Comparison of ENCODE assay signal across 18 mouse cellular contexts in genomic region chr12:106226276-106226675, GRCm38 (mm10).
DNase-seq lines count a peak whose midpoint lies in the region; ATAC-seq lines count a peak whose summit lies in the region.
"Had no signal": no experiment of that assay in that cellular context is flagged by ENCODE, and none has a peak within 500 bp of the region (broad histone marks: within the 10 kb centered on the region; RNA-seq: fewer than 3 reads in every experiment).

No protein-coding gene starts in this region.

- H3K4me1 ChIP-seq in forebrain, embryonic 10.5 days, result peaks cover 41% of the 10 kb centered on the region
- H3K4me1 ChIP-seq in forebrain, embryonic 16.5 days (replicated peaks; ENCODE audit: control insufficient read depth, insufficient read depth, low read length), result peaks cover 24% of the 10 kb centered on the region
- peaks cover 19% of the 10 kb centered on the region for H3K4me1 ChIP-seq in embryonic facial prominence, embryonic 13.5 days
- H3K4me1 ChIP-seq in limb, embryonic 13.5 days, result peaks cover 20% of the 10 kb centered on the region; the same call in 1 of the 2 replicates
- H3K4me1 ChIP-seq in heart, embryonic 11.5 days (ENCODE audit: control insufficient read depth, insufficient read depth, low read length), result no peaks in the 10 kb centered on the region
- H3K4me1 ChIP-seq in intestine, embryonic 16.5 days (ENCODE audit: control insufficient read depth, insufficient read depth, low read length), result no peaks in the 10 kb centered on the region

- DNase-seq in forebrain, embryonic 10.5 days (ENCODE audit: extremely low spot score, low spot score), result peak; percentile 48
- peak; percentile 56 for DNase-seq in ES-CJ7 (ENCODE audit: low read depth, low spot score)
- no peak for DNase-seq in Muller cell, postnatal 12 days (ENCODE audit: inconsistent ontology term)
- DNase-seq: adrenal gland, adult 8-10 months; cerebellum, postnatal 25 days; liver, postnatal 0 days; lung, postnatal 36 days; right cerebral cortex, postnatal 14 days; thymus, adult 18-20 months had no signal

- ATAC-seq in forebrain, embryonic 16.5 days, result no peak
- no peak for ATAC-seq in embryonic facial prominence, embryonic 13.5 days (ENCODE audit: insufficient number of reproducible peaks, insufficient read depth, low FRiP score, low TSS enrichment, low read depth)
- peak; percentile 34; the same call in 1 of the 2 replicates for ATAC-seq in limb, embryonic 13.5 days (ENCODE audit: low FRiP score, low read depth)
- no peak for ATAC-seq in heart, embryonic 11.5 days (replicated peaks; ENCODE audit: insufficient number of reproducible peaks, low FRiP score, low TSS enrichment)
- no peak for ATAC-seq in intestine, embryonic 16.5 days
- ATAC-seq: liver, postnatal 0 days had no signal

- H3K27ac ChIP-seq in forebrain, embryonic 10.5 days, result peak overlapping the region; percentile 82
- H3K27ac ChIP-seq in forebrain, embryonic 16.5 days (ENCODE audit: low read length), result no peak overlapping the region
- H3K27ac ChIP-seq in embryonic facial prominence, embryonic 13.5 days, result 0 out of 2 replicates have a peak overlapping the region, but pooled peaks have one; percentile 7
- H3K27ac ChIP-seq in limb, embryonic 13.5 days, result no peak overlapping the region
- H3K27ac ChIP-seq in heart, embryonic 11.5 days (ENCODE audit: low read depth, low read length), result no peak overlapping the region
- no peak overlapping the region for H3K27ac ChIP-seq in intestine, embryonic 16.5 days (ENCODE audit: low read length)
- H3K27ac ChIP-seq: heart, embryonic 13.5 days; kidney, postnatal 0 days; limb, embryonic 12.5 days had no signal

- 11% methylated on average over 7 of the region's 7 CpGs for WGBS in forebrain, embryonic 10.5 days
- 20% methylated on average over 7 of the region's 7 CpGs for WGBS in forebrain, embryonic 16.5 days
- 21% methylated on average over 7 of the region's 7 CpGs for WGBS in embryonic facial prominence, embryonic 13.5 days
- 42% methylated on average over 6 of the region's 7 CpGs for WGBS in limb, embryonic 13.5 days
- WGBS in heart, embryonic 11.5 days (ENCODE audit: insufficient replicate concordance), result 33% methylated on average over 7 of the region's 7 CpGs
- WGBS in intestine, embryonic 16.5 days, result 44% methylated on average over 7 of the region's 7 CpGs

- H3K36me3 ChIP-seq in forebrain, embryonic 10.5 days (replicated peaks), result no peaks in the 10 kb centered on the region
- no peaks in the 10 kb centered on the region for H3K36me3 ChIP-seq in forebrain, embryonic 16.5 days (ENCODE audit: control insufficient read depth, insufficient read depth)
- H3K36me3 ChIP-seq in embryonic facial prominence, embryonic 13.5 days, result no peaks in the 10 kb centered on the region
- H3K36me3 ChIP-seq in limb, embryonic 13.5 days, result no peaks in the 10 kb centered on the region
- no peaks in the 10 kb centered on the region for H3K36me3 ChIP-seq in heart, embryonic 11.5 days (ENCODE audit: control insufficient read depth, insufficient read depth, low read length)
- no peaks in the 10 kb centered on the region for H3K36me3 ChIP-seq in intestine, embryonic 16.5 days (ENCODE audit: control insufficient read depth, insufficient read depth, low read length)
- H3K36me3 ChIP-seq: heart, embryonic 13.5 days; hindbrain, embryonic 15.5 days; limb, embryonic 12.5 days had no signal

- peak overlapping the region; percentile 27; the same call in 1 of the 2 replicates for H3K4me3 ChIP-seq in forebrain, embryonic 10.5 days
- H3K4me3 ChIP-seq in forebrain, embryonic 16.5 days (replicated peaks; ENCODE audit: low read length), result no peak overlapping the region
- H3K4me3 ChIP-seq in embryonic facial prominence, embryonic 13.5 days, result 0 out of 2 replicates have a peak overlapping the region, but pooled peaks have one; percentile 16
- H3K4me3 ChIP-seq in limb, embryonic 13.5 days, result no peak overlapping the region
- no peak overlapping the region for H3K4me3 ChIP-seq in heart, embryonic 11.5 days (ENCODE audit: low read depth, low read length)
- no peak overlapping the region for H3K4me3 ChIP-seq in intestine, embryonic 16.5 days (ENCODE audit: low read length)
- H3K4me3 ChIP-seq: hindbrain, embryonic 15.5 days; limb, embryonic 12.5 days had no signal

- H3K9ac ChIP-seq in forebrain, embryonic 16.5 days (replicated peaks; ENCODE audit: low read depth, low read length), result no peak overlapping the region
- H3K9ac ChIP-seq in embryonic facial prominence, embryonic 13.5 days, result no peak overlapping the region
- H3K9ac ChIP-seq in limb, embryonic 13.5 days, result no peak overlapping the region
- no peak overlapping the region for H3K9ac ChIP-seq in heart, embryonic 11.5 days (ENCODE audit: low read depth, low read length)
- H3K9ac ChIP-seq in intestine, embryonic 16.5 days (ENCODE audit: low read depth, low read length), result no peak overlapping the region
- H3K9ac ChIP-seq: hindbrain, embryonic 15.5 days; liver, postnatal 0 days had no signal

- peaks cover 34% of the 10 kb centered on the region for H3K27me3 ChIP-seq in forebrain, embryonic 10.5 days (ENCODE audit: poor library complexity, severe bottlenecking)
- H3K27me3 ChIP-seq in forebrain, embryonic 16.5 days (replicated peaks; ENCODE audit: control insufficient read depth, insufficient read depth, low read length), result no peaks in the 10 kb centered on the region; the same call in 1 of the 2 replicates
- H3K27me3 ChIP-seq in embryonic facial prominence, embryonic 13.5 days, result peaks cover 25% of the 10 kb centered on the region
- H3K27me3 ChIP-seq in limb, embryonic 13.5 days, result peaks cover 26% of the 10 kb centered on the region
- no peaks in the 10 kb centered on the region for H3K27me3 ChIP-seq in heart, embryonic 11.5 days (ENCODE audit: control insufficient read depth, insufficient read depth, low read length)
- H3K27me3 ChIP-seq in intestine, embryonic 16.5 days (replicated peaks; ENCODE audit: control insufficient read depth, insufficient read depth, low read length), result no peaks in the 10 kb centered on the region
- H3K27me3 ChIP-seq: hindbrain, embryonic 15.5 days had no signal

- H3K9me3 ChIP-seq in forebrain, embryonic 10.5 days, result 0 out of 2 replicates have a peak, but pooled peaks cover 5% of the 10 kb centered on the region
- H3K9me3 ChIP-seq in forebrain, embryonic 16.5 days (ENCODE audit: control insufficient read depth, low read length), result no peaks in the 10 kb centered on the region
- H3K9me3 ChIP-seq in embryonic facial prominence, embryonic 13.5 days, result no peaks in the 10 kb centered on the region
- no peaks in the 10 kb centered on the region for H3K9me3 ChIP-seq in limb, embryonic 13.5 days
- no peaks in the 10 kb centered on the region for H3K9me3 ChIP-seq in heart, embryonic 11.5 days (replicated peaks; ENCODE audit: control insufficient read depth, low read length)
- no peaks in the 10 kb centered on the region for H3K9me3 ChIP-seq in intestine, embryonic 16.5 days (ENCODE audit: control insufficient read depth, low read length)
- H3K9me3 ChIP-seq: heart, embryonic 13.5 days; hindbrain, embryonic 15.5 days had no signal

- H3K4me2 ChIP-seq in forebrain, embryonic 16.5 days (ENCODE audit: low read length), result no peak overlapping the region
- H3K4me2 ChIP-seq in embryonic facial prominence, embryonic 13.5 days, result peak overlapping the region; percentile 53
- peak overlapping the region; percentile 53 for H3K4me2 ChIP-seq in limb, embryonic 13.5 days (replicated peaks)
- no peak overlapping the region for H3K4me2 ChIP-seq in heart, embryonic 11.5 days
- no peak overlapping the region for H3K4me2 ChIP-seq in intestine, embryonic 16.5 days (ENCODE audit: low read depth, low read length)

Comparison
In these comparisons a context has a peak if more than half of its experiments do, and no peak if none do; other contexts are left out.
1. H3K27ac ChIP-seq: peak in forebrain, embryonic 10.5 days (single experiment) and embryonic facial prominence, embryonic 13.5 days (single experiment); none in forebrain, embryonic 16.5 days (single experiment), limb, embryonic 13.5 days (single experiment), heart, embryonic 11.5 days (single experiment) and intestine, embryonic 16.5 days (single experiment).
2. H3K4me3 ChIP-seq: peak in forebrain, embryonic 10.5 days (single experiment) and embryonic facial prominence, embryonic 13.5 days (single experiment); none in forebrain, embryonic 16.5 days (single experiment), limb, embryonic 13.5 days (single experiment), heart, embryonic 11.5 days (single experiment) and intestine, embryonic 16.5 days (single experiment).
3. H3K4me2 ChIP-seq: peak in embryonic facial prominence, embryonic 13.5 days (single experiment) and limb, embryonic 13.5 days (single experiment); none in forebrain, embryonic 16.5 days (single experiment), heart, embryonic 11.5 days (single experiment) and intestine, embryonic 16.5 days (single experiment).